Mouse (Mus musculus) liver, embryonic 13.5 days (tissue): ENCODE measurements around the gene Tmtc1. TPM values are rescaled to one million over a fixed set of nuclear protein-coding genes. Genes with fewer than 3 reads are reported as not detected.

Experiments used
- ATAC-seq: fragments of 200-750 bp; cut with Nextera tagmentation; 2 replicates; pipeline ENCODE4 v1.8.0; 2017; ENCODE audit warnings: low read depth, mild to moderate bottlenecking, moderate number of reproducible peaks, moderate library complexity
- DNase-seq: peaks from one replicate; pipeline ENCODE4 v3.0.0; 2022
- H3K27ac ChIP-seq: fragments of 300-500 bp; sonication (generic); 2 replicates; pipeline ENCODE4 v1.5.1; 2015; ENCODE audit warnings: moderate library complexity, mild to moderate bottlenecking, inconsistent platforms
- H3K27me3 ChIP-seq: fragments of 300-500 bp; sonication (generic); 2 replicates; pipeline ENCODE4 v1.6.1; 2015; ENCODE audit warnings: mild to moderate bottlenecking, inconsistent platforms
- H3K36me3 ChIP-seq: fragments of 300-500 bp; sonication (generic); 2 replicates; pipeline ENCODE4 v1.6.1; 2015; ENCODE audit warnings: mild to moderate bottlenecking, inconsistent platforms
- H3K4me1 ChIP-seq: fragments of 300-500 bp; sonication (generic); replicated peaks from 2 replicates; pipeline ENCODE4 v1.6.1; 2015; ENCODE audit warnings: inconsistent platforms
- H3K4me2 ChIP-seq: fragments of 300-500 bp; sonication (generic); 2 replicates; pipeline ENCODE4 v1.6.1; 2015; ENCODE audit warnings: inconsistent platforms, mild to moderate bottlenecking, moderate library complexity
- H3K4me3 ChIP-seq: fragments of 300-500 bp; sonication (generic); replicated peaks from 2 replicates; pipeline ENCODE4 v1.5.1; 2015; ENCODE audit warnings: mild to moderate bottlenecking, inconsistent platforms
- H3K9ac ChIP-seq: fragments of 300-500 bp; sonication (generic); 2 replicates; pipeline ENCODE4 v1.6.1; 2015; ENCODE audit warnings: mild to moderate bottlenecking, inconsistent platforms
- H3K9me3 ChIP-seq: fragments of 300-500 bp; sonication (generic); replicated peaks from 2 replicates; pipeline ENCODE4 v1.6.1; 2016; ENCODE audit warnings: inconsistent platforms
- WGBS: fragments of 180-500 bp; shearing (Covaris S2); methylation state at CpG from one replicate; pipeline ENCODE4 v1.1.7; 2015; ENCODE audit not compliant: insufficient replicate concordance; 5-methylcytosine and 5-hydroxymethylcytosine counted together
- polyA plus RNA-seq: library from polyadenylated mRNA; unstranded; fragments of >200 nt; fragmentation: Nextera tagmentation; extraction: Ambion mirVana; gene quantifications from 2 replicates; pipeline ENCODE4 v1.2.1, GENCODE M21; 2015

Gene Tmtc1
- polyA plus RNA-seq, 1 experiment from 2014 or later: 0.10 TPM

GRCm38 (mm10) chr6:148305191-148305590 lies 139.0 kb downstream of the Tmtc1 start:
- H3K4me2 ChIP-seq: no peak overlapping the region
- H3K4me3 ChIP-seq: no peak overlapping the region
- H3K36me3 ChIP-seq: no peaks in the 10 kb centered on the region
- no peaks in the 10 kb centered on the region for H3K27me3 ChIP-seq
- H3K27ac ChIP-seq: no peak overlapping the region
- no peak for DNase-seq
- 53% methylated on average over 3 of the region's 3 CpGs for WGBS
- no peaks in the 10 kb centered on the region for H3K9me3 ChIP-seq
- no peak overlapping the region for H3K9ac ChIP-seq
- no peaks in the 10 kb centered on the region for H3K4me1 ChIP-seq
- ATAC-seq: no peak

GRCm38 (mm10) chr6:148302261-148302660 lies 141.9 kb downstream of the Tmtc1 start:
- H3K4me2 ChIP-seq: no peak overlapping the region
- WGBS: 57% methylated on average over 2 of the region's 2 CpGs
- no peak for DNase-seq
- no peaks in the 10 kb centered on the region for H3K36me3 ChIP-seq
- H3K4me3 ChIP-seq: no peak overlapping the region
- no peaks in the 10 kb centered on the region for H3K4me1 ChIP-seq
- ATAC-seq: no peak
- H3K27me3 ChIP-seq: no peaks in the 10 kb centered on the region
- H3K9me3 ChIP-seq: no peaks in the 10 kb centered on the region
- H3K9ac ChIP-seq: no peak overlapping the region
- no peak overlapping the region for H3K27ac ChIP-seq

DNA sequence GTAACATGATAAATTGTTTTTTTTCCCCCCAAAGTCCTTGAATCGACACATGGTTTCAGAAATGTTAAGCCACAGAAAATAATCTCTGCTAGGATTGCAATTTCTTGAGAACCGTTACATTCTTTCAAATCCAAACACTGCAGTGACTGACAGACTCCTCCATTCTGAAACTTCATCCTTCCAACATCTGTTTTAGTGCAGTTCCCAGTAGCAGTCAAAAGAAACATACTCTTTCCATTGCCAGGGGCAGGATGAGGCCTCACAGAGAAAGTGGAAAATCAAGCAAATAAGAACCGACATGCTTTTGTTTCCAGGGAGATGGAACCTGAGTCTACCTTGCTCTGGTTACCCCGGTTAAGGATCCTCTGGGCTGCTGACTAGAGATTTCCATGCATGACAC lies 147.1 kb downstream of the Tmtc1 start:
- Histone ChIP-seq H3K9me3 (no peaks in the 10 kb centered on the region), H3K4me1 (no peaks in the 10 kb centered on the region), H3K9ac (no peak overlapping the region), H3K27me3 (no peaks in the 10 kb centered on the region), H3K27ac (no peak overlapping the region), H3K4me3 (no peak overlapping the region), H3K4me2 (no peak overlapping the region), H3K36me3 (no peaks in the 10 kb centered on the region)
- DNase-seq (no peak), ATAC-seq (no peak)
- WGBS: 50% methylated on average over 4 of the region's 4 CpGs

DNA sequence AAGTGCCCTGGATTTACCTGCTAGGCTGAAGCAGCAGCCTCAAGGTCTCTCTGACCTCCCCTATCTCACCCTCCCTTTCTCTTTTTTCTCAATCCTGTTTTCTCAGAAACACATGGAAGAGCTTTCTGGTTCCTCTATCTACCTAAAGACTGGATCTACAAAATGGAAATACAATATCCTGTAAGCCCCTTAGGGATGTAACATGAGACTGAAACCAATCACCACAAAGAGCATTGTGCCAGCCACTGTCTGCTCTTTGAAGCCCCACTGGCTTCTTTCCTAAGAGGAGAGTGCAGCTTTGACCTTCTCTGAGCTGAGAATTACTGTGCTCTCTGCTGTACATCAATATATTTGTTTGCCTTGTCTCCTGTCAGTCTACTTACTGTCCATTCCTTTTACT lies 147.8 kb downstream of the Tmtc1 start:
- no peak for DNase-seq
- Histone ChIP-seq H3K36me3 (no peaks in the 10 kb centered on the region), H3K4me3 (no peak overlapping the region), H3K9ac (no peak overlapping the region), H3K4me1 (no peaks in the 10 kb centered on the region), H3K4me2 (no peak overlapping the region), H3K27me3 (no peaks in the 10 kb centered on the region), H3K27ac (no peak overlapping the region), H3K9me3 (no peaks in the 10 kb centered on the region)
- ATAC-seq: no peak

DNA sequence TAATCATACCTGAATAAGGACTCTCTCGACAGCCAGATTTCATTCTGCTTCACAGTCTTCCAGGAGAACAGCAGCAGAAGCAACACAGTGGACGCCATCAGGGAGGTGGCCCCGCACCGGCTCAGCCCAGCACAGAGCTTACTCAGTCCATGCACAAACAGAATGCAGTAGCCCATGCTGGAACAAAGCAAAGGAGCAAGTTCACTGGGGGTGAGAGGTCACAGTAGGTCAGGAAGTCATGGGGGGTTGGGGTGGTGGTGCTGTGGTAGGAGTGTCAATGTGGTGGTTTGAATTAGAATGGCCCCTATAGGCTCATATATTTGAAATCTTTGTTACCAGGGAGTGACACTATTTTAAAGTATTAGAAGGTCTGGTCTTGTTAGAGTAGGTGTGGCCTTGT lies 149.7 kb downstream of the Tmtc1 start:
- WGBS: 50% methylated on average over 4 of the region's 4 CpGs
- H3K9me3 ChIP-seq: no peaks in the 10 kb centered on the region
- H3K4me3 ChIP-seq: no peak overlapping the region
- no peak overlapping the region for H3K27ac ChIP-seq
- H3K36me3 ChIP-seq: no peaks in the 10 kb centered on the region
- no peak overlapping the region for H3K9ac ChIP-seq
- DNase-seq (no peak), ATAC-seq (peak; percentile 77)
- no peaks in the 10 kb centered on the region for H3K27me3 ChIP-seq
- H3K4me2 ChIP-seq: no peak overlapping the region
- H3K4me1 ChIP-seq: no peaks in the 10 kb centered on the region

- no peak overlapping the region for H3K27ac ChIP-seq
- no peaks in the 10 kb centered on the region for H3K4me1 ChIP-seq
- no peak overlapping the region for H3K4me3 ChIP-seq
- no peaks in the 10 kb centered on the region for H3K27me3 ChIP-seq
- H3K9ac ChIP-seq: no peak overlapping the region
- DNase-seq: no peak
- H3K4me2 ChIP-seq: no peak overlapping the region
- H3K9me3 ChIP-seq: no peaks in the 10 kb centered on the region
- no peaks in the 10 kb centered on the region for H3K36me3 ChIP-seq
- ATAC-seq: no peak
Observed at GRCm38 (mm10) chr6:148290865-148291264, 153.3 kb downstream of the Tmtc1 start.

DNA sequence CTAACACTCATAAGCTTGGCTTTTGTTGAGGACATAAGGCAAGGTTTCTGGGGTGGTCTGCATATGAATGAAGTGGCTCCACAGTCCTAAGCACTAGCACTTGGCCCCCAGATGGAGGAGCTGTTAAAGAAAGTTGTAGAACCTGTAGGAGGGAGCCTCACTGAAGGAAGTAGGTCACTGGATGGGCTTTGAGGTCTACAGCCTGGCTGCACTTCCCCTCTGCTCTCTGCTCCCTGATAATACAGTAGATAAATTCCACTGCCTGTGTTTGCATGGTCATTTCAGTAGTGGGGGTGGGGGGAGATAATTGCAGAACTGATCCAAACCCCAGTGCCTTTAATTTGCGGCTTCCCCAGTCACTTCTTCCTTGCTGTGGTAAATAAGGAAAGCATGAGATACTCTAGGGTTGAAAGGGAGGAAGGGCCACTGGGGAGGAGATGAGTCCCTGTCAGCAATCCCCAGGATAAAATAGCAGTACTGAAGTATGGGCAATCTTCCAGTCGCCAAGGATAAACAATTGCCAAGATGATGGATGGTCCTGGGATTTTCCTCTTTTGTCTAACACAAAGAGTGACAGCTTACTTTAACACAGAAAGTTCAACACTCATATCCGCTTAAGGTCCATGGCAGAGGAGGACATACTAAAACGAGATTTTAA lies 160.8 kb downstream of the Tmtc1 start:
- H3K4me1 ChIP-seq: no peaks in the 10 kb centered on the region
- no peak overlapping the region for H3K4me2 ChIP-seq
- no peak overlapping the region for H3K9ac ChIP-seq
- no peak overlapping the region for H3K4me3 ChIP-seq
- H3K9me3 ChIP-seq: no peaks in the 10 kb centered on the region
- ATAC-seq (0 out of 2 replicates have a peak, but pooled peaks have one; percentile 26), DNase-seq (no peak)
- 42% methylated on average over 4 of the region's 4 CpGs for WGBS
- no peaks in the 10 kb centered on the region for H3K36me3 ChIP-seq
- no peaks in the 10 kb centered on the region for H3K27me3 ChIP-seq
- H3K27ac ChIP-seq: no peak overlapping the region

DNA sequence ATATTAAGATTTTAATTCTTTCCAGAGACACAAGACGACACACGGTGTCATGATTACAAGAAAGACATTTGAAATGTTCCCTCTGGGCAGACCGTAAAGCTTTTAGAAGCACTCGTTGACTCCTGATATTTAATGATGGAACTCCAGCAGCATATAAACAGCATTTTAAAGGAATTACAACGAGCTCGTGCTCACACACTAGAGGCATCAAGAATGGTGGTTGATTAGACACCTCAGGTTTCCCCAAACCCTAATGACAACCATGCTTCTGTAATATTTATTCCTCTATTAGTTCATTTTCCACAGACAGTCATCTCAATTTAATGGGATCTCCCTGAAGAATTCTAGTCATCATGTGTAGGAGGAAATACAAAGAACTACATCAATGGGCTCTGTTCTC lies 164.9 kb downstream of the Tmtc1 start:
- no peaks in the 10 kb centered on the region for H3K27me3 ChIP-seq
- no peaks in the 10 kb centered on the region for H3K36me3 ChIP-seq
- WGBS: 67% methylated on average over 6 of the region's 6 CpGs
- no peaks in the 10 kb centered on the region for H3K9me3 ChIP-seq
- H3K4me2 ChIP-seq: no peak overlapping the region
- no peak for DNase-seq
- H3K4me1 ChIP-seq: no peaks in the 10 kb centered on the region
- no peak overlapping the region for H3K4me3 ChIP-seq
- H3K27ac ChIP-seq: no peak overlapping the region
- ATAC-seq: no peak
- H3K9ac ChIP-seq: no peak overlapping the region

DNA sequence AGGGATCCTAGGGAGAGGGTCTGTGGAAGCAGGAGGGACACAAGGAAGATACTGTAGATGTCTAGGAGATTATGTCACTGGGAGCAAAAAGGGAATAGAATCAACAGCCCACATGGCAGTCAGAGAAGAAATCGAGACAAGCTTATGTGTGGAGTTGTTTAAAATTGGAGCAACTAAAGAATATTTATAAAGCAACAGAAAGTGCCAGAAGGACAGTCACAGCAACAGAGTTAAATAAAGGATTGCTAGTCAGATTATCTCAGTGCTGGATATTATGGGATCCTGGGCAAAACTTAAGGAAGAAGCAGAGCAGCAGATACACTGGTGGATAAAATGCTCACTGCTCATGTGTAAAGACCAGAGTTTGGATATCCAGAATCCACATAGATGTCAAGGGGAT lies 167.8 kb downstream of the Tmtc1 start:
- Histone ChIP-seq H3K9ac (no peak overlapping the region), H3K27ac (no peak overlapping the region), H3K4me3 (no peak overlapping the region), H3K36me3 (no peaks in the 10 kb centered on the region), H3K27me3 (no peaks in the 10 kb centered on the region), H3K4me1 (no peaks in the 10 kb centered on the region), H3K4me2 (no peak overlapping the region), H3K9me3 (no peaks in the 10 kb centered on the region)
- WGBS: 58% methylated on average over 1 of the region's 1 CpGs
- ATAC-seq (no peak), DNase-seq (no peak)

GRCm38 (mm10) chr6:148275046-148275445 lies 169.1 kb downstream of the Tmtc1 start:
- Histone ChIP-seq H3K9ac (no peak overlapping the region), H3K9me3 (no peaks in the 10 kb centered on the region), H3K4me1 (no peaks in the 10 kb centered on the region), H3K4me2 (no peak overlapping the region), H3K27me3 (no peaks in the 10 kb centered on the region), H3K4me3 (no peak overlapping the region), H3K27ac (no peak overlapping the region), H3K36me3 (no peaks in the 10 kb centered on the region)
- ATAC-seq (no peak), DNase-seq (no peak)
- WGBS: 54% methylated on average over 4 of the region's 4 CpGs

DNA sequence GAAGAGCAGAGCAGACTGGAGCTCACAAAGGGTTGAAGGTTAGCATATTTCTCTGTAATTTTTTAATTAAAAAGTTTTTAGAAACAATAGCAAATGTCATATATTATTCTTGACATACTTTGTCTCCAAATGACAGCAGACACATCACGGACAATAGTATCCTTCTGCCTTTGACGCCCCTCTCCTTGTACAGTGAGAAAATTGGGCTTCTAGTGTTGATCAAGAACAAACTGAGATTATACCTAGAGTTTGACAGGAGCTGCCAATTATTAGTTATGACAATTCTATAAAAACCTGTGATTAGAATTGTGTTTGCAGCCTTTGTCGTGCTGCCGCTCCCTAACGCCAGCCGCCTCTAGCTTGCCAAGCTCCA lies 183.5 kb downstream of the Tmtc1 start:
- Histone ChIP-seq H3K27me3 (no peaks in the 10 kb centered on the region), H3K4me2 (no peak overlapping the region), H3K27ac (0 out of 2 replicates have a peak overlapping the region, but pooled peaks have one; percentile 18), H3K9me3 (no peaks in the 10 kb centered on the region), H3K9ac (no peak overlapping the region), H3K4me3 (no peak overlapping the region), H3K4me1 (peaks cover 9% of the 10 kb centered on the region; the same call in 1 of the 2 replicates), H3K36me3 (no peaks in the 10 kb centered on the region)
- WGBS: 90% methylated on average over 6 of the region's 6 CpGs
- ATAC-seq (no peak), DNase-seq (no peak)

DNA sequence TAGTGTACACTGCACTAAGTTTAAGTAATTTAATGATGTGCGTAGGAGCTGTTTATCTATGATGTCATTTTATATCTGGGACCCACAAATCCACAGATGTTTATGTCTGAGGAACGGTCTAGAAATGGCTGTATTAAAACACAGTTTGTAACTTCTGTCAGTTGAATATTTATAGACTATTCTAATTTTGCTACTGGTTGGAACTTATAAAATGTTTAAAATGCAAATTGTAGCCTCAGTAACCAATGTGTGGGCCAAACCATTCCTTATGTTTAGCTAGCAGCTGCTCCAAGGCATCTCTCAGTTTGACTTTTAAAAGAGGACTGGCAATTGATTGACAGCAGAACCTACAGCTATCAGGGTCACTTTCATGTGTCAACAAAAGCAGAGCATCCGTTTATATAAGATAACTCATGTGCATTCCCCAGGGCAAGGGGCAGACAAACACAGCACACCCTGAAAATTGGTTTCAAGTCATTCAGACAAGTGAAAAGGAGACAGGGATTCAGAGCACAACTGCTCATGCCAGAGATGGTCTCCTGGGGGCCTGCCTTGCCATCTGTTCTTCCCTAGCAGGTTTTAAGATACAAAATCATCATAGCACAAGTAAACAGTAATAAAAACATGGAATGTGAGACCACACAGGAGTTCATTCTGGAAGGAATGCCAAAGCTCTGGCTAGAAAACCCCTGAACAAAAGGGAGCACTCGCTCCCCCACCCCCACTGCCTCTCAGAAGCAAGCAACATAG lies 184.0 kb downstream of the Tmtc1 start:
- Histone ChIP-seq H3K4me1 (peaks cover 12% of the 10 kb centered on the region; the same call in 1 of the 2 replicates), H3K36me3 (no peaks in the 10 kb centered on the region), H3K4me2 (no peak overlapping the region), H3K9ac (no peak overlapping the region), H3K27me3 (no peaks in the 10 kb centered on the region), H3K4me3 (no peak overlapping the region), H3K9me3 (no peaks in the 10 kb centered on the region), H3K27ac (no peak overlapping the region)
- DNase-seq: no peak
- peak; percentile 55; the same call in 1 of the 2 replicates for ATAC-seq
- WGBS: 58% methylated on average over 4 of the region's 4 CpGs
